Mouse (Mus musculus): ENCODE measurements at regions not wholly inside any gene's neighbourhood (a gene's known extent, or its start where the extent isn't known, plus 50 kb on each side); places are given as distances from the start of the nearest gene placed in this dataset.

DNA sequence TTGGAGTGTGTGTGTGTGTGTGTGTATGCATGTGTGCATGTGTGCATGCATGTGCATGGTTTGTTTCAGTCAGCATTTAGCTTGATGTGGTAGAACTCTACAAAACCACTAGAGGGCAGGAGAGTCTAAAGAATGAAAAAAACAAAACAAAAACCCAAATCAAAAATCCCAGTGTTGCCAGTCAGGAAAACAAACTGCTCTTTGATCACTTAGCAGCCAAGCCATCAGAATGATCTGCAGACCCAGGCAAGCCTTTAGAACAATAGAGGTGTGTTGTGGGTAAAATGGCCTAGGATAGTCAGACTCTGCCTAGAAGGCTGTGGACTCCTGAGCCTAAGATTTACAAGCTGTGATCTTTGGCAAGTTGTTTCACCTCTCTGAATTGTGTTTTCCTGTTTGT, 91.7 kb downstream of the Slc30a10 start:
- no peak for TF ChIP-seq CTCF (IDR thresholded peaks at IDR 0.05; ENCODE audit: low read depth, low read length)
- TF ChIP-seq GATA1 (IDR thresholded peaks at IDR 0.05; ENCODE audit: borderline replicate concordance, low read length) = no peak
- TF ChIP-seq TAL1 (conservative IDR thresholded peaks at IDR 0.05; ENCODE audit: low read depth, low read length) = no peak
- no peak for TF ChIP-seq POLR2AphosphoS5 (IDR thresholded peaks at IDR 0.05; ENCODE audit: insufficient replicate concordance, low read depth, low read length)

Measured in G1E (cell line).